Mouse (Mus musculus): ENCODE measurements at regions not wholly inside any gene's neighbourhood (a gene's known extent, or its start where the extent isn't known, plus 50 kb on each side); places are given as distances from the start of the nearest gene placed in this dataset.

GRCm38 (mm10) chr11:94882687-94883383 lies 53.2 kb upstream of the Col1a1 start:
- peak; percentile 32 for DNase-seq

GRCm38 (mm10) chr11:94881982-94882686 lies 53.9 kb upstream of the Col1a1 start:
- no peak for DNase-seq

GRCm38 (mm10) chr11:94880896-94881840 lies 54.9 kb upstream of the Col1a1 start:
- DNase-seq, result peak; percentile 34

GRCm38 (mm10) chr11:94876707-94877106 lies 59.3 kb upstream of the Col1a1 start:
- DNase-seq, result no peak

GRCm38 (mm10) chr11:94875026-94875425 lies 61.0 kb upstream of the Col1a1 start:
- DNase-seq, result no peak

- DNase-seq, result peak; percentile 39
Observed at GRCm38 (mm10) chr11:94874155-94874561, 61.9 kb upstream of the Col1a1 start.

- peak; percentile 26 for DNase-seq
Observed at GRCm38 (mm10) chr11:94873693-94874092, 62.3 kb upstream of the Col1a1 start.

- peak; percentile 74 for DNase-seq
Observed at GRCm38 (mm10) chr11:94872921-94873320, 63.1 kb upstream of the Col1a1 start.

GRCm38 (mm10) chr11:94870341-94870740 lies 65.7 kb upstream of the Col1a1 start:
- DNase-seq, result peak; percentile 78

GRCm38 (mm10) chr11:94869866-94870265 lies 66.2 kb upstream of the Col1a1 start:
- peak; percentile 38 for DNase-seq

GRCm38 (mm10) chr11:94866176-94866967 lies 69.7 kb upstream of the Col1a1 start:
- DNase-seq, result peak; percentile 81

GRCm38 (mm10) chr11:94850129-94850528 lies 67.6 kb upstream of the Tmem92 start:
- DNase-seq, result no peak

- DNase-seq, result peak; percentile 15
Observed at GRCm38 (mm10) chr11:94839133-94839532, 56.6 kb upstream of the Tmem92 start.

- no peak for DNase-seq
Observed at GRCm38 (mm10) chr11:94838140-94838539, 55.6 kb upstream of the Tmem92 start.

- no peak for DNase-seq
Observed at GRCm38 (mm10) chr11:94836347-94836746, 53.8 kb upstream of the Tmem92 start.

- peak; percentile 75 for DNase-seq
Observed at GRCm38 (mm10) chr11:94832246-94832985, 49.9 kb upstream of the Tmem92 start.

Data from adrenal gland, postnatal 14 days (tissue).